Comparison of ENCODE assay signal across 33 mouse cellular contexts in the genomic region with DNA sequence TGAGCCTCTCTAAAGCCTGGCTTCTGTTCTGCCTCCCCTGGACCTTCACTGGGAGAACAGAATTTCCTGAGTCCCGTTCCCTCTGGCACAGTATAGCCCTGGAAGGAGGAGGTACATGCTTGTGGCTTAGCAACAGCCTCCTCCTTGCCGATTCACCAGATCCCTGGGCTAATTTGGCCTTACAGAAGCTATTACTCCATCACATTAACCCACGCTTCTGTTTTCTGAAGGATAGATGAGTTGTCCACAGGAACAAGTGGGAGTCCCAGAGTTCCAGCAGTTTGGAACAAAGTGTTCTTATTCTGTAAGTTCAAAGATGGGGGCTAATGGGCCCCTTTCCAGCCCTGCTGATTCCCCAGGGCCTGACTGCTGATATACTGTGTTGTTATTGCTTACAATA. TPM values are rescaled to one million over a fixed set of nuclear protein-coding genes. Genes with fewer than 3 reads are reported as not detected.
DNase-seq lines count a peak whose midpoint lies in the region; ATAC-seq and TF ChIP-seq lines count a peak whose summit lies in the region.
"Had no signal": no experiment of that assay in that cellular context is flagged by ENCODE, and none has a peak within 500 bp of the region (broad histone marks: within the 10 kb centered on the region; RNA-seq: fewer than 3 reads in every experiment).

No protein-coding gene starts in this region.

- WGBS in intestine, embryonic 16.5 days, result 73% methylated on average over 3 of the region's 3 CpGs
- WGBS in intestine, postnatal 0 days, result 67% methylated on average over 3 of the region's 3 CpGs
- 68% methylated on average over 3 of the region's 3 CpGs for WGBS in midbrain, embryonic 11.5 days
- WGBS in midbrain, embryonic 14.5 days, result 67% methylated on average over 3 of the region's 3 CpGs
- WGBS in olfactory bulb, adult 2 months, result 35% methylated on average over 3 of the region's 3 CpGs
- 64% methylated on average over 3 of the region's 3 CpGs for WGBS in hindbrain, embryonic 11.5 days

- no peak overlapping the region for H3K4me3 ChIP-seq in intestine, embryonic 16.5 days (ENCODE audit: low read length)
- no peak overlapping the region for H3K4me3 ChIP-seq in intestine, postnatal 0 days (ENCODE audit: low read depth, low read length)
- no peak overlapping the region for H3K4me3 ChIP-seq in midbrain, embryonic 11.5 days (ENCODE audit: low read depth, low read length)
- no peak overlapping the region for H3K4me3 ChIP-seq in midbrain, embryonic 14.5 days (replicated peaks; ENCODE audit: low read depth, low read length)
- no peak overlapping the region for H3K4me3 ChIP-seq in olfactory bulb, adult 2 months (ENCODE audit: insufficient read depth, low read depth, low read length)
- H3K4me3 ChIP-seq in hindbrain, embryonic 11.5 days (ENCODE audit: low read depth, low read length), result no peak overlapping the region
- H3K4me3 ChIP-seq: embryonic facial prominence, embryonic 13.5 days; forebrain, embryonic 10.5 days; forebrain, embryonic 15.5 days; hindbrain, embryonic 12.5 days; intestine, embryonic 15.5 days; liver, embryonic 12.5 days; midbrain, embryonic 15.5 days; neural tube, embryonic 12.5 days; stomach, embryonic 15.5 days had no signal

- peaks cover 5% of the 10 kb centered on the region; the same call in 1 of the 2 replicates for H3K4me1 ChIP-seq in intestine, embryonic 16.5 days (ENCODE audit: control insufficient read depth, insufficient read depth, low read length)
- H3K4me1 ChIP-seq in intestine, postnatal 0 days (replicated peaks; ENCODE audit: control insufficient read depth, insufficient read depth, low read length), result no peaks in the 10 kb centered on the region
- H3K4me1 ChIP-seq in midbrain, embryonic 11.5 days (ENCODE audit: control insufficient read depth, insufficient read depth, low read length), result peaks cover 8% of the 10 kb centered on the region
- H3K4me1 ChIP-seq in midbrain, embryonic 14.5 days (ENCODE audit: control insufficient read depth, insufficient read depth, low read length), result peaks cover 9% of the 10 kb centered on the region
- H3K4me1 ChIP-seq in olfactory bulb, adult 2 months (ENCODE audit: control insufficient read depth, insufficient read depth, low read length), result peaks cover 18% of the 10 kb centered on the region; the same call in 1 of the 2 replicates
- H3K4me1 ChIP-seq in hindbrain, embryonic 11.5 days (replicated peaks; ENCODE audit: control insufficient read depth, insufficient read depth, low read length), result 0 out of 2 replicates have a peak, but pooled peaks cover 2% of the 10 kb centered on the region
- H3K4me1 ChIP-seq: intestine, embryonic 15.5 days had no signal

- intact Hi-C loops in heart, postnatal 25 days (cut with DNase I), result loop anchor here (10.0 kb wide), 1 partner anchor 171 kb away; the partner anchor contains the start of gene Psmf1

- peak; percentile 14 for DNase-seq in midbrain, embryonic 11.5 days (ENCODE audit: low spot score, missing footprints)
- no peak for DNase-seq in midbrain, embryonic 14.5 days
- DNase-seq in brain, adult 2 months (ENCODE audit: low read depth, low spot score), result peak; percentile 85
- DNase-seq in heart, postnatal 25 days (ENCODE audit: low spot score), result no peak
- DNase-seq in hindbrain, embryonic 11.5 days (ENCODE audit: low spot score), result no peak
- DNase-seq: adrenal gland, postnatal 10 days; cerebellum, adult 11 months; cerebellum, adult 9-10 months; gastrocnemius, postnatal 14 days; heart, postnatal 14 days; kidney, postnatal 14 days; layer of hippocampus, postnatal 36 days; liver, postnatal 0 days; lung, postnatal 36 days; thymus, adult 18-20 months; thymus, postnatal 25 days had no signal

- no peaks in the 10 kb centered on the region for H3K27me3 ChIP-seq in intestine, embryonic 16.5 days (replicated peaks; ENCODE audit: control insufficient read depth, insufficient read depth, low read length)
- no peaks in the 10 kb centered on the region for H3K27me3 ChIP-seq in intestine, postnatal 0 days (replicated peaks; ENCODE audit: control insufficient read depth, insufficient read depth, low read length)
- H3K27me3 ChIP-seq in midbrain, embryonic 11.5 days (ENCODE audit: control insufficient read depth, insufficient read depth, low read length), result no peaks in the 10 kb centered on the region
- H3K27me3 ChIP-seq in midbrain, embryonic 14.5 days (ENCODE audit: control insufficient read depth, insufficient read depth, low read length), result no peaks in the 10 kb centered on the region
- H3K27me3 ChIP-seq in hindbrain, embryonic 11.5 days (ENCODE audit: control insufficient read depth, insufficient read depth, low read length), result no peaks in the 10 kb centered on the region
- H3K27me3 ChIP-seq: forebrain, embryonic 15.5 days; hindbrain, embryonic 12.5 days; intestine, embryonic 15.5 days; midbrain, embryonic 15.5 days; neural tube, embryonic 12.5 days; stomach, embryonic 15.5 days had no signal

- H3K36me3 ChIP-seq in intestine, embryonic 16.5 days (ENCODE audit: control insufficient read depth, insufficient read depth, low read length), result no peaks in the 10 kb centered on the region
- H3K36me3 ChIP-seq in intestine, postnatal 0 days (ENCODE audit: control insufficient read depth, insufficient read depth), result no peaks in the 10 kb centered on the region
- no peaks in the 10 kb centered on the region for H3K36me3 ChIP-seq in midbrain, embryonic 11.5 days (ENCODE audit: control insufficient read depth, insufficient read depth, low read length)
- no peaks in the 10 kb centered on the region for H3K36me3 ChIP-seq in midbrain, embryonic 14.5 days (ENCODE audit: control insufficient read depth, insufficient read depth, low read length)
- no peaks in the 10 kb centered on the region for H3K36me3 ChIP-seq in hindbrain, embryonic 11.5 days (ENCODE audit: control insufficient read depth, insufficient read depth, low read length)
- H3K36me3 ChIP-seq: embryonic facial prominence, embryonic 13.5 days; forebrain, embryonic 10.5 days; forebrain, embryonic 15.5 days; hindbrain, embryonic 12.5 days; intestine, embryonic 15.5 days; liver, embryonic 12.5 days; midbrain, embryonic 15.5 days; neural tube, embryonic 12.5 days; stomach, embryonic 15.5 days had no signal

- H3K9me3 ChIP-seq in intestine, embryonic 16.5 days (ENCODE audit: control insufficient read depth, low read length), result no peaks in the 10 kb centered on the region
- H3K9me3 ChIP-seq in intestine, postnatal 0 days (ENCODE audit: control insufficient read depth), result no peaks in the 10 kb centered on the region
- no peaks in the 10 kb centered on the region for H3K9me3 ChIP-seq in midbrain, embryonic 11.5 days (ENCODE audit: control insufficient read depth, low read length)
- H3K9me3 ChIP-seq in midbrain, embryonic 14.5 days (ENCODE audit: control insufficient read depth, low read length), result no peaks in the 10 kb centered on the region
- H3K9me3 ChIP-seq in hindbrain, embryonic 11.5 days (ENCODE audit: control insufficient read depth, low read length), result no peaks in the 10 kb centered on the region
- H3K9me3 ChIP-seq: embryonic facial prominence, embryonic 13.5 days; forebrain, embryonic 10.5 days; forebrain, embryonic 15.5 days; hindbrain, embryonic 12.5 days; intestine, embryonic 15.5 days; liver, embryonic 12.5 days; midbrain, embryonic 15.5 days; neural tube, embryonic 12.5 days; stomach, embryonic 15.5 days had no signal

- H3K4me2 ChIP-seq in intestine, embryonic 16.5 days (ENCODE audit: low read depth, low read length), result no peak overlapping the region
- no peak overlapping the region for H3K4me2 ChIP-seq in intestine, postnatal 0 days (replicated peaks; ENCODE audit: low read depth)
- H3K4me2 ChIP-seq in midbrain, embryonic 11.5 days, result no peak overlapping the region
- no peak overlapping the region for H3K4me2 ChIP-seq in midbrain, embryonic 14.5 days (ENCODE audit: low read length)
- H3K4me2 ChIP-seq in hindbrain, embryonic 11.5 days (replicated peaks; ENCODE audit: low read depth, low read length), result no peak overlapping the region
- H3K4me2 ChIP-seq: embryonic facial prominence, embryonic 13.5 days; forebrain, embryonic 15.5 days; hindbrain, embryonic 12.5 days; liver, embryonic 12.5 days; midbrain, embryonic 15.5 days; neural tube, embryonic 12.5 days had no signal

- no peak for ATAC-seq in intestine, embryonic 16.5 days
- no peak for ATAC-seq in intestine, postnatal 0 days
- no peak for ATAC-seq in midbrain, embryonic 11.5 days (ENCODE audit: low FRiP score)
- no peak for ATAC-seq in midbrain, embryonic 14.5 days (ENCODE audit: low FRiP score, low TSS enrichment)
- no peak for ATAC-seq in hindbrain, embryonic 11.5 days (ENCODE audit: low FRiP score)
- ATAC-seq: forebrain, embryonic 15.5 days; hindbrain, postnatal 0 days; intestine, embryonic 15.5 days; liver, embryonic 12.5 days; liver, postnatal 0 days; midbrain, embryonic 15.5 days; Patski had no signal

- no peak for TF ChIP-seq POLR2A in olfactory bulb, adult 2 months (IDR thresholded peaks at IDR 0.05; ENCODE audit: insufficient read depth, low read depth, low read length)

- no peak overlapping the region for H3K27ac ChIP-seq in intestine, embryonic 16.5 days (ENCODE audit: low read length)
- no peak overlapping the region for H3K27ac ChIP-seq in intestine, postnatal 0 days (ENCODE audit: low read depth, low read length)
- no peak overlapping the region for H3K27ac ChIP-seq in midbrain, embryonic 11.5 days (ENCODE audit: low read depth, low read length)
- H3K27ac ChIP-seq in midbrain, embryonic 14.5 days (replicated peaks; ENCODE audit: low read depth, low read length), result no peak overlapping the region
- peak overlapping the region; percentile 95; the same call in 1 of the 2 replicates for H3K27ac ChIP-seq in olfactory bulb, adult 2 months (ENCODE audit: insufficient read depth, low read depth, low read length)
- H3K27ac ChIP-seq in hindbrain, embryonic 11.5 days (ENCODE audit: low read depth, low read length), result no peak overlapping the region
- H3K27ac ChIP-seq: embryonic facial prominence, embryonic 13.5 days; forebrain, embryonic 10.5 days; forebrain, embryonic 15.5 days; hindbrain, embryonic 12.5 days; hindbrain, postnatal 0 days; intestine, embryonic 15.5 days; liver, embryonic 12.5 days; midbrain, embryonic 15.5 days; neural tube, embryonic 12.5 days; stomach, embryonic 15.5 days had no signal

- TF ChIP-seq CTCF in intestine, postnatal 0 days (IDR thresholded peaks at IDR 0.05; ENCODE audit: low read depth), result no peak
- no peak for TF ChIP-seq CTCF in olfactory bulb, adult 2 months (IDR thresholded peaks at IDR 0.05; ENCODE audit: insufficient read depth, low read depth, low read length)

- H3K9ac ChIP-seq in intestine, embryonic 16.5 days (ENCODE audit: low read depth, low read length), result peak overlapping the region; percentile 31; the same call in 1 of the 2 replicates
- no peak overlapping the region for H3K9ac ChIP-seq in intestine, postnatal 0 days (ENCODE audit: low read depth, low read length)
- H3K9ac ChIP-seq in midbrain, embryonic 11.5 days (ENCODE audit: low read length), result no peak overlapping the region
- no peak overlapping the region for H3K9ac ChIP-seq in midbrain, embryonic 14.5 days (replicated peaks; ENCODE audit: low read length)
- H3K9ac ChIP-seq in hindbrain, embryonic 11.5 days (ENCODE audit: low read depth, low read length), result no peak overlapping the region
- H3K9ac ChIP-seq: embryonic facial prominence, embryonic 13.5 days; forebrain, embryonic 15.5 days; hindbrain, embryonic 12.5 days; intestine, embryonic 15.5 days; liver, embryonic 12.5 days; liver, postnatal 0 days; midbrain, embryonic 15.5 days; neural tube, embryonic 12.5 days; stomach, embryonic 15.5 days had no signal

RNA-seq across cellular contexts. Expression of gene Sdcbp2, which starts 1.2 kb away (rescaled TPM):
- polyA plus RNA-seq in intestine, embryonic 16.5 days (2015; fragmentation: Nextera tagmentation; extraction: Ambion mirVana), result 23.2 and 24.3 TPM in 2 replicates
- polyA plus RNA-seq in intestine, postnatal 0 days (2015; fragmentation: Nextera tagmentation; extraction: Ambion mirVana), result 55.2 and 66.7 TPM in 2 replicates
- polyA plus RNA-seq in midbrain, embryonic 11.5 days (2014; fragmentation: Nextera tagmentation; extraction: Ambion mirVana), result 0.41 and 0.56 TPM in 2 replicates
- polyA plus RNA-seq in midbrain, embryonic 14.5 days (2014; fragmentation: Nextera tagmentation; extraction: Ambion mirVana), result 0.50 and 0.62 TPM in 2 replicates
- polyA plus RNA-seq in olfactory bulb, adult 2 months (2012; ENCODE audit: insufficient read depth, insufficient read length, low replicate concordance, missing spikeins), result not detected in 2 replicates
- 1 to 10 TPM; 1.0 to 2.3 TPM for total RNA-seq in heart, postnatal 25 days (2021)
- polyA plus RNA-seq in hindbrain, embryonic 11.5 days (2014; fragmentation: Nextera tagmentation; extraction: Ambion mirVana), result 0.94 and 1.4 TPM in 2 replicates
- total RNA-seq: granulocyte monocyte progenitor cell, adult 5-6 weeks; megakaryocyte, adult 5-6 weeks; MEL had no signal

RNA-seq across cellular contexts. Expression of gene Fkbp1a, which starts 31.4 kb away (rescaled TPM):
- polyA plus RNA-seq in intestine, embryonic 16.5 days (2015; fragmentation: Nextera tagmentation; extraction: Ambion mirVana), result 537 and 561 TPM in 2 replicates
- 370 and 377 TPM in 2 replicates for polyA plus RNA-seq in intestine, postnatal 0 days (2015; fragmentation: Nextera tagmentation; extraction: Ambion mirVana)
- 566 and 602 TPM in 2 replicates for polyA plus RNA-seq in midbrain, embryonic 11.5 days (2014; fragmentation: Nextera tagmentation; extraction: Ambion mirVana)
- 547 and 602 TPM in 2 replicates for polyA plus RNA-seq in midbrain, embryonic 14.5 days (2014; fragmentation: Nextera tagmentation; extraction: Ambion mirVana)
- polyA plus RNA-seq in olfactory bulb, adult 2 months (2012; ENCODE audit: insufficient read depth, insufficient read length, low replicate concordance, missing spikeins), result 795 TPM in 1 of 2 replicates, not detected in the other
- 100 to 1,000 TPM; 240 to 249 TPM for total RNA-seq in heart, postnatal 25 days (2021)
- polyA plus RNA-seq in hindbrain, embryonic 11.5 days (2014; fragmentation: Nextera tagmentation; extraction: Ambion mirVana), result 610 and 637 TPM in 2 replicates

RNA-seq across cellular contexts. Expression of gene Snph, which starts 58.7 kb away (rescaled TPM):
- 1.8 and 2.0 TPM in 2 replicates for polyA plus RNA-seq in intestine, embryonic 16.5 days (2015; fragmentation: Nextera tagmentation; extraction: Ambion mirVana)
- 0.60 and 0.89 TPM in 2 replicates for polyA plus RNA-seq in intestine, postnatal 0 days (2015; fragmentation: Nextera tagmentation; extraction: Ambion mirVana)
- polyA plus RNA-seq in midbrain, embryonic 11.5 days (2014; fragmentation: Nextera tagmentation; extraction: Ambion mirVana), result 1.9 and 2.5 TPM in 2 replicates
- polyA plus RNA-seq in midbrain, embryonic 14.5 days (2014; fragmentation: Nextera tagmentation; extraction: Ambion mirVana), result 17.2 and 18.3 TPM in 2 replicates
- polyA plus RNA-seq in olfactory bulb, adult 2 months (2012; ENCODE audit: insufficient read depth, insufficient read length, low replicate concordance, missing spikeins), result not detected in 2 replicates
- 1 to 10 TPM; 5.3 TPM for total RNA-seq in heart, postnatal 25 days (2021)
- polyA plus RNA-seq in hindbrain, embryonic 11.5 days (2014; fragmentation: Nextera tagmentation; extraction: Ambion mirVana), result 2.3 and 2.7 TPM in 2 replicates
- total RNA-seq: granulocyte monocyte progenitor cell, adult 5-6 weeks; megakaryocyte, adult 5-6 weeks; MEL had no signal
- polyA plus RNA-seq: liver, postnatal 0 days had no signal

Comparison
In these comparisons a context has a peak if more than half of its experiments do, and no peak if none do; other contexts are left out.
1. DNase-seq: peak in midbrain, embryonic 11.5 days (single experiment) and brain, adult 2 months (single experiment); none in midbrain, embryonic 14.5 days (single experiment), heart, postnatal 25 days (single experiment) and hindbrain, embryonic 11.5 days (single experiment).
2. RNA of gene Sdcbp2, which starts 1.2 kb away (polyA plus RNA-seq): 55.2 to 66.7 TPM in intestine, postnatal 0 days and 23.2 to 24.3 TPM in intestine, embryonic 16.5 days; 0.94 to 1.4 TPM in hindbrain, embryonic 11.5 days, 0.41 to 0.56 TPM in midbrain, embryonic 11.5 days, 0.50 to 0.62 TPM in midbrain, embryonic 14.5 days and not detected in olfactory bulb, adult 2 months; every median in the first group is over 10 times any median in the second.